Mouse (Mus musculus) adrenal gland, postnatal 25 days (tissue): ENCODE measurements at regions not wholly inside any gene's neighbourhood (a gene's known extent, or its start where the extent isn't known, plus 50 kb on each side); places are given as distances from the start of the nearest gene placed in this dataset.
"Not testable (repeated sequence)": the region's sequence is repeated elsewhere in the genome, so short reads cannot be mapped to it uniquely, and the experiment has no call there.

Source experiments
- DNase-seq: peaks from one replicate; pipeline ENCODE4 v3.0.0; 2021; ENCODE audit warnings: mixed read lengths

DNA sequence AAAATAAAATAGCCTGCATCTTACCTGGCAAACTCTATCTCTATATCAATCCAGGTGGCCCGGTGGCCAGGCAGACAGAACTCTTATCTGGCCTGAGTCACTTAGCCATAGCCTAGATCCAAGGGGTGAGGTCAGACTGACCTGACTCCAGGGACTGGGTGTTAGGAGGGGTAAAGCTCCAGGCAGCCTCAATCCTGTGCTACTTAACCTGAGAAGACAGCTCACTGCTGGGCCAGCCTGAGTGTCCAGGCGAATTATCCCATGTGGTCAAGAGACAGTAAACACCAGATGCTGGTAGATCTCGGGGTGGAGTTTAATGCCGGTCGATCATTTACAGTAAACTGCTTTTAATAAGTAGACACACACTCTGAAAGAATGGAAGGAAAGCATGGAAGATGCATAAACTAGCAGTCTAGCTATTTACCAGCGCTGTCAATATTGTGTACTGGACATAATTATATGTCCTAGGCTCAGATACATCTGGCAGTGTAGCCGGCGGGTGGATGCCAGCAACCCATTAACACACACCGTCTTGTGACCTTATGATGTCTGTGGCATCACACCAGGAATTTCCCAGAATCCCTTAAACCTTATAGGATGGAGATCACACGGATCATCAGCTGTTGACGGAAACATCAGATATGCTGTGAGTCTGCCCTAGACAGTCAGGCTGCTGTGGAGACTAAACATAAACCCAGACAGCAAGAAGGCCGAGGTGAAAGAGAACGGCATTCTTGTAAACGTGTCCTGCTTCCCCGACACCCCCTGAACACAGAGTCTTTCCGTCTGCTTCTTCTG lies 153.9 kb upstream of the Ubl3 start:
- DNase-seq, result no peak

DNA sequence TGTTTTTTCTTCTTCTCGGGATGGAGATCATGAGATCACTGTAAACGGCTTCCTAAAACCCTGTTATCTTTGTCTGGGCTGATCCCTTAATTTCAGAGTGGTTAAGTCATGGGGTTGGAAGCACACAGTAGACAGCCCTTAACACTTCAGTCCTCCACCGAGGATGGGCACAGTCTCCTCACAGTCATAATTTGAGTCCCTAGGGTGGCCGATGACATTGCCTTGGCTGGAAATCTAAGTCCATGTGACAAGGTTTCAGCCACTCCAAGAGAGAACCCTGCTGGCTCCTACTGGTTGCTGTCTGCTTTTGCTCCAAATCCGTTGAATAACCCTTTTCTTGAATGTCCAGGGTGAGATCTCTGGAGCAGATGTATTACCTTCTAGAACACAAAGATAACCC lies 152.2 kb upstream of the Ubl3 start:
- DNase-seq, result no peak

DNA sequence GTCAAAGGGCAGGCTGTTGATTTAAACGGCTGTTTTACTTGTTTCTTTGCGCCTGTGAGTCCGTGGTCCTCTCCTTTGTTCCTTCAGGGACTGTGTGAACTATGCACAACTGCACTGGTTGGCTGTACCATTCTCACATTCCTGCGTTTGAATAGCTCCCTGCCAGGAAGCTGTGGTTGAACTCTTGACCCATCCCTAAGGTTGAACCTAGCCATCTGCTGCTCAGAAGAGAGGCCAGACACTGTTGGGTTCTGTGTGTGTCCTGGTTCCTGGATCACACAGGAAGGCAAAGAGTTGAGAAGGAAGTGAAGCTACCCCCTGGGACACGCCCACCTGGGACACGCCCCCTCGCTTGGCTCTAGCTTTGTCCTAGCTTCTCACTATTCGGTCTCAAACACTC lies 149.3 kb upstream of the Ubl3 start:
- DNase-seq, result no peak

DNA sequence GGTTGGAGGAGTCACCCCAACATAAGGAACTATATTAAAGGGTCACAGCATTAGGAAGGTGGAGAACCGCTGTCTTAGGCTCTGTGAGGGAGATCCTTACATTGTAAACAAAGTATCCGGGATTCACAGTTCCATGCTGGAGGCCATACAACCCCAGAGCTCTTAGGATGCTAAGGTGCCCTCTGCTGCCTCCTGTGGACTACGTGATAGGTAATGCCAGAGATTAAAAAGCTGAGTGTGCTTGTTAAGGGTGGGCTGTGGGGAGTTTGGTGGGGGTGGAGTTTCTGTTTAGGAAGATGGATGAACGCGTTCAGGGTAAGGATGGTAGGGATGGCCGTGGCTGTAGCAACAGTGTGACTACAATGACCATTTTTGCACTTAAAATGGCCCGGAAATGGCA lies 148.4 kb upstream of the Ubl3 start:
- DNase-seq, result no peak

DNA sequence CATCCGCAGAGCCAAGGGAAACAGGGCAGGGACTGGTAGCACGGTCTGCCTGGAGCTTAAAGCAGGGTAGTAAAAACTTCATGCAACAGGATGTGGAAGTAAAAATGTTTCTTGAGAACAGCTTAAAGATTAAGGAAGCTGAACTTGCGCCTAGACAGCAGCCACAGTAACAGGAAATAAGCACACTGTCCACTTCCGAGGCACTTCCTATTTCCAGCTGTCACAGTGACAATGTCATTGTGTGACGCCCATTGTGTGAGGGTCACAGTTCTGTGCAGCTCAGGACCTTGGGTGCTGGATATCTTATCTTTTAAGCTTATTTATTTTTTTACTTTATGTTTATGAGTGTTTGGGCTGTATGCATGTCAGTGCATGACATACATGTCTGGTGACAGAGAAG lies 147.7 kb upstream of the Ubl3 start:
- DNase-seq, result no peak

DNA sequence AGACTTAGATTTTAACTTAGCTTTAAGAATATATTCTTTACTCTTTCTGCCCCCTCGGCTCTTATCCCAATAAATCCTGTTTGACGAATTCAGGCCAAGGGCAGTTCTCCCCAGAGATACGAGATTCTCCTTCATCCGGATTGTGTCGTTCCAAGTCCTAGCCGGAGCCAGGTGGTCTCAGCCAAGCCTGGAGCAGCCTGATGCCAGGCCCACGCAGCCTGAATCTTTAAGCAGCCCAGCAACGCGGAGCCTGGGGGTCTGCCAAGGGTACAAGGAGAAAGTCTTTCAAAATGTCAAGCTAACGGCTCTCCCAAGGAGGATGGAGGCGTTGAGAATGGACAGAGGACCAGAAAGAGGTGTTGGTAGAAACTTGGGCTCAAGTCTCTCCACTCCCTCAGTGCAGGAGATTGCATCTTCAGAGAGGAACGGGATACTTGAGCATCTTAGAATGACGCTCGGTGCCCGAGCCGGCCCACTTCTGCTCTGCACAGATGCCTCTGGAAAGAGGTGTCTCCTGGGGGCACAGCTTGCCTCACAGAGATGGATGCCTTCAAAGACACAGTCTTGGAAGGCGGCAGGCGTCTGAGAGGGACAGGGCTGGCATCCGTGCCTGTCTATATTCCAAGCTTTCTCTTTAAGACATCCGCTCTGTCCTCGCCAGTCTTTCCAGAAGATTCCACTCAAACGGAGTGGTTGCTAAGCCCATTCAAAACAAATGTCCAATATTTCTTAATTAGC lies 145.2 kb upstream of the Ubl3 start:
- no peak for DNase-seq

DNA sequence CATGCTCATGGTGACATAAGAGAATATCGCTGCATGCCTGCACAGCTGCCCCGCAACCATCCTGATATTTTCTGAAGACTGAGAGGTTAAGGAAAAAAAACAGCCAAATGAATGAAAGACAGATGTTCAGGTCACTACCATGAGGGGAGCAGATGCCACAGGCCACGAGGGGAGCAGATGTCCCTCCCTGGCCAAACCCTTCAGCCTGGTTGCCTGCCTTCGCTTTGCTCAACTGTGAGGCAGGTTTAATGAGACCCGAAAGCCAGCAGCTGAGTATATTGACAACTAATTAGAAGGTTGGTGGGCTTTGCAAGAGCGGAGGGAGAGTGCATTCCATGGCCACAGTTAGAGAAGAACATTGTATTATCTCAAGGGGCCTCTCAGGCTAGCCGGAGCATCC lies 141.8 kb upstream of the Ubl3 start:
- DNase-seq, result no peak

DNA sequence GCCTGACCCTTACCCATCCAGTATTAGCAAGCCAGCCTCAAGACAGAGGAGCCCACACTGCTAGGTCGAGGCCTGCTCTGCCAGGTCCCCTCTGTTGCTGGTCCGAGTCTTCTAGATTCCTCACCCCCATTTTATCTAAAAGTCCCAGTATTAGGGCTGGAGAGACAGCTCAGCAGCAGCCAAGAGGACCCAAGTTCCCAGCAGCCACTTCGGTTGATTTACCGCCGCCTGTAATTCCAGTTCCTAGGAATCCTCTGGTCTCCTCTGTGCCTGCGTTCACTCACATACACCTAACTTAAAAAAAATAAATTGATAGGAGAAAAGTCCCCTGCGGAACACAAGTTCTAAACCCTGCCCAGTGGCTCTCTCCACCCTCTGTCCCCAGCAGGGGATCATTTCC lies 138.9 kb upstream of the Ubl3 start:
- DNase-seq, result no peak

DNA sequence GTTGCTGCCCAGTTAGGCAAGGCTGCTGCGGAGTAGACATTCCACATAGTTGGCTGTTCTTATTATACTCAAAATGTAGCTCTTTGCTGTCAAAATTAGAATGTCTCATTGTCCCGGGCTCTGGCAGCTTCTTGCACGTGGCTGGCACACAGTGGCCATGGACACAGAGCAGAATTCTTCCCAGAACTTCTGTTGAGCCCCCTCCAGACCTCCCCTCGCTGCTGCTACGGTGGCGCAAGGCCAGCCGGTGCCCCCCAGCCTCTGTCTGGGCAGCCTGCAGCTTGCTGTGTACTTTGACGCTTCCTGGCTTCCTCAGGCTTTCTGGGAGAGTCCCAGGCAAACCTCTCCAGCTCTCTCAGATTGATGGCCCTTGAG lies 138.2 kb upstream of the Ubl3 start:
- DNase-seq, result no peak

DNA sequence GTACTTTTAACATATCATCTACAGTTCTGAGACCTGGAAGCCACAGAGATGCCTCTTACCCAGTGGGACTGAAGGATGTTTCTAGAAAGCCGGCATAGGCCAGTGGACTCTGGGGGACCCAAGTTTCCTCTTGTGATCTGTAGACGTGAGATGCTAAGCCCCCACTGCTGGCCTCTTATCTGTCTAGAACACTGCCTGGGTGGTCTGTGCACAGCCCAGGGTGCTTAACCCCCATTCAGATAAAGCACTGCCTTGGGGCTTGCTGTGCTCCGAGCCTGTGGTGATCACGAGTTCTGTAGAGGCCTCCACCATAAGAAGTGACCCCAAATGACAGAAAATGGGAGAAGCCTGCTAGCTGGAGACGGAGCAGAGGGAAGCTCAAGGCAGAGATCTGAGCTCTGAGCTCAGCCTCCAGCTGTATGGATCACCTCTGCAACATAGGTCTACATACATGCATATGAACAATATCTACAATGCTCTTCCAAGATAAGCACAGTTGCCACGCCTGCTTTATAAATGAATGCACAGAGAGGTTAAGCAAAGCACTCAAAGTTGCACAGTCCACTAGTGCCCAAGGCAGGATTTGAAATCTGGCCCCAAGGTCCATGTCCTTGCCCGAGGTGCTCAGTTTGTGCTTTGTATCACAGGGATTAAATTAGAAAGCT lies 137.7 kb upstream of the Ubl3 start:
- DNase-seq, result no peak

DNA sequence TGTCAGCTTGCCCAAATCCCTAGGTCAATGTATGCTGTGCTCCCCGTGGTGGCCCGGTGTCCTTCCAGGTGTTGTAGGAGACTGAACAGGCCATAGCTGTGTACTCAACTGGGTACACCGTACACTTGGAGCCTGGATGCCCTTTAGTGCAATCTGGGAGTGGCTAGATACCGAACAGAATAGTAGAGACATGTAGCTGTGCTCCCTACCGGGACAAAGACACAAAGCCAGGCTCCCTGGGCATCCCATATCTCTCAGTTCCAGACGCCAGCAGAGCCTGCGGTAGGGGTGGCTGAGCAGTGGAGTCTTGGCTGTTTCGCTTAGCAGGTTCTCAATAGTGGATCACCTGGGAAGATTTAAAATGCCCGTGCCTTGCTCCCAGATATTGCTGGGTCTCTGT lies 136.7 kb upstream of the Ubl3 start:
- DNase-seq, result no peak

DNA sequence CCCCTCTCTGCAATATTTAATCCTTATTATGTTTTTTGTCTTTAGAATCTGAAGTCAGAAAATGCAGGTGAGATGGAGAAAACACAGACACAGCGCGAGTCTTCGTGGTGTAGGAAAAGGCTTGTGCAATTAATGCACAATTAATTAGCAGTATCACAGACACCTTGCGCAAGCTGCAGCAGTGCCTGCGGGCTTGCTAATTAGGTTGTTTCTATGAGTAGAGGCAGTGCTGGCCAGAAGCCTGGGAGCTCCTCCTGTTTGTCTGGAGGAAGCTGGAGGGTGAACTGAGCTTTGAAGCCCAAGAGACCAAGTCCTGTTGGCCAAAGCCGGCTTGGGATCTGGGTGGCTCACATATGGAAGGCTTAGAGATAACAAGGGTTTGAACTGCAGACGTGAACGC lies 135.9 kb upstream of the Ubl3 start:
- no peak for DNase-seq

DNA sequence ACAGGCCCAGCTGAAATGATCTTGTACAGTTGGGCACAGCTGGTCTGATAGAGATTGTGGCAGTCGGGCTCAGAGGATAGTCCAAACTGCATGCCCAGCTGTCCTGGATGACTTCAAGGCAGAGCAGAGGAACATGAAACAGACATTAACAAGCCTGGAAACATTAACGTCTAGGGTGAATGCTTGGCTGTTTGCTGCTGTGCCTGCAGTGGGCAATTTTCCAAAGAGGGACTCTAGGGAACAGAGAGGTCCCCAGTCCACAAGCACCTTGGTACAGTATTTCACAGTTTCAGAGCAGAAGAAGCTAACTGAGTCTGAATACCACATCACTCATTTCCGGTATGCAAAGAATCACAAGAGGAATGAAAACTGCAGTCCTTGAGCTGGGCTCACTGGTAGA lies 135.2 kb upstream of the Ubl3 start:
- no peak for DNase-seq

DNA sequence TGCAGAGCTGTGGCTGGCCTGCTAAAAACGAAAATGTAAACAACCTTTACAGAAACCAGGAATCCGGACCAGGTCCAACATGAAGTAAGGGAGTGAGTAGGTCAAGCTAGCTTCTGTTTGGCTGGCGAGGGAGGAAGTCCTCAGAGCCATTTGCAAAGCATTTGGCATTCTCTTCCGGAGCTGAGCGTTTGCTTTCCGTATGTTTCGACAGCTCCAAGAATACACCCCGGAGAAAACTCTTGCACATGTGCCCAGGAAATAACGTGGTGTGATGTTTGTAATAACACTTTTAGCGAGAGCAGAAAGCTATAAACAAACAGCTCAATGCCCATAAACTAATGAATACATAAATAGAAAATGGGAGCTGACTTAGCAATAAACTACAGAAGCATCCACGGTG lies 131.6 kb upstream of the Ubl3 start:
- no peak for DNase-seq

DNA sequence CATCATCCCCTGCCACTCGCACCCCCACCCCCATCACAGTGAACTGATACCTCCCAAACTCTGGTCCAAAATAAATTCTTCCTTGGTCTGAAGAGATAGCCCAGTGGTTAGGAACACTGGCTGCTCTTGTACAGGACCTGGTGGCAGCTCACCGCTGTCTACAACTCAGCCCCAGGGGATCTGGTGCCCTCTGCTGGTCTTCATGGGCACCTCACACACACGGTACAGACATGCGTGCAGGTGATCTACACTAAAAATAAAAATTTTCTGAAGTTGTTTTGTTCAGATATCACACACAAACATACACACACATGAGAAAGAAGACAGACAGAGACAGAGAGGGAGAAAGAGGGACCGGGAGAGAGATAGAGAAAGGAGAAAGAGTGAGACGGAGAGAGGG lies 130.0 kb upstream of the Ubl3 start:
- DNase-seq, result no peak

DNA sequence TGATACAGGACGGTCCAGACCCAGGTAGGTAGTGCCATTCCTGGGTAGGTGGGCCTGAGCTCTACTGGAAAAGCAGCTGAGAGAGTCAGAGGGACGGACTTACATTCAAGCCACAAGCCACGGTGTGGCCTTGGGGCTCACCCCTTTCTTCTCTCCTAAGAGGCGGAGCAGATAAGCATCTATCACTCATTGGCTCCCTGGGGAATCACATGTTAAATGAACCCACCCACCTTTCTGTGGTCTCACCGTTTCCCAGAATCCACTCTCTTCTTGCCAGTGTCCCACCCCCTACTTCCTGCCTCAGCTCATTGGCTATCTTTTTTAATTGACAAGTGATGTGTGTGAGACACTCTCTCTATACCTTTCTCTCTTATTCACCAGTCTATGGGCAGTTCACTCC lies 127.8 kb upstream of the Ubl3 start:
- no peak for DNase-seq

DNA sequence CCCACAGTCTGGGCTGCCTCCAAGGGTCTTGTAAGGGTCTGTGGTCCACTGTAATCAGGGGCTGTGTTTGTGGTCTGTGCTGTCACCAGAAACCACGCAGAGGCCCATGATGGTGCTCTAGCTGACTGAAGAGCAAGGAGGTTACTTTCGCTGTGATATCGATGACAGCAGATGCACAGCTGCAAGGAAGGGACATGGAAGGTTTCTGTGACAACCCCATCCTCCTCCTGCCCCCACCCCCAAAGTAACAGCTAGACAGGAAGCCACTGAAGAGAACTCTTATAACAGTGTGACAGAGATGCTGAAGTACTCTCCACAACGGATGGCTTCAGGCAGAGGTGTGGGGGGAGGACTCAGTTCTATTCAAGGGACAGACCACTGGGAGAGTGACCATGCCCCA lies 127.0 kb upstream of the Ubl3 start:
- no peak for DNase-seq

DNA sequence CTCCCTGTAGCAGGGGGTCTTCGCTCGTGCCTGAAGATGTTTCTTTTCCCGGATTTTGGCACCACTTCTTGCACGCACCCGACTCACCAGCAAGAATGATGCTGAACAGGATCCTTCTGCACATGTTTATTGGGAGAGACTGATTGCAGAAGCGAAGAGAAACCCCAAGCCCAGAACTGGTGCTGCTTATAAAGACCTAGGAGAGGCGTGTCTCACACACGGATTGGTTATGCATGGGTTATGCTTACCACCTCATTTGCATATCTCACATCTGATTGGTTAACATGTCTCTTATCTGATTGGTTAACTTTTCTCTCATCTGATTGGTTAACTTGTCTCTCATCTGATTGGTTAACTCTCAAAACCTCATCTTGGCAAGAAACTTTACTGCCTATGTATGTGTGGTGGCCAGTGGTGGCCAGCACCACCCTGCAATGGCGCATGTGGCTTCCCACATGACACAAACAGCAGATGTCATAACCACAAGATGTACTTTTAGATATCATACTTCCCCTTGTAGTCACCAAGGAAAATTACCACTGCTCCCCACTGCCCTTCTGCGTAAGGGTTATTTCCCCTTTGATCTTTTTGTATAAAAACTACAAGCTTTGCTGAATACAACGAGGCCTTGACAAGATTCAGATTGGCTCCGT lies 125.8 kb upstream of the Ubl3 start:
- not testable (repeated sequence) for DNase-seq

DNA sequence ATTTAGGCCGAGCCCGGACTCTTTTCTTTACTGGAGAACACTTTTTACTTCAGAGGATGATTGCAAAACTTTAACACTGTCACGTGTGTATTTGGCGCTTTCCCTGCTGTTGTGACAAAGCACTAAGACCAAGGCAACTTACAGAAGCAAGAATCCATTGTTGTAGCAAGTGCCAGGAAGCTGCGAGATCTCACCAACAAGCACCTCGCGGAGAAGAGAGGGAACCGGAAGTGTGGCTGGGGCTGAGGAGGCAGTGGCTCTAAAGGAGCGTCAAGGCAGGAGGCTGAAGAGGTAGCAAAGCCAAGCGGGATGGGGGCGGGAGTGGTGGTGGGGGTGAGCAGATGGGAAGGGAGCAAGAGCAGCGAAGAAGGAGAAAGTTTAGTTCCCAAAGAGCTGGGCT lies 121.7 kb upstream of the Ubl3 start:
- no peak for DNase-seq

DNA sequence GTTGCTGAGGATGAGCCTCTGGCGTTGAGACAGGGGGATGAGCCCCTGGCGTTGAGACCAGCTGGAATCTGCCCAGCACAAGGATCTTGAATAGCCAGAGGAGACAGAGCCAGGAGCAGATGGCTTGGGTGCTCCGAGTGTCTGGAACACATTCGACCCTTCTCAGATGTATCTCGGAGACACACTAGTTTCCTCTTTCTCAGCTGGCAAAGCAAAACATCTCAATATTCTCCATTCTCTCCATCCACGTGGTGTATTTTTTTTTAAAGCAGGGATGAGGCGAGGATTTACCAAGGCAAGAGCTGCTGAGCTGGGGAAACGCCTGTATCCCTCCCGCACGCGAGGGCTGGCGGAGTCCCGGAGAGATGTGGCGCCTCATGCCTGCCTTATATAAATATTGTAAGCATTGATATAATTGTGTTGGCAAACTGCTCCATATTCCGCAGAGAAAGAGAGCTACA lies 109.7 kb upstream of the Ubl3 start:
- DNase-seq, result no peak

DNA sequence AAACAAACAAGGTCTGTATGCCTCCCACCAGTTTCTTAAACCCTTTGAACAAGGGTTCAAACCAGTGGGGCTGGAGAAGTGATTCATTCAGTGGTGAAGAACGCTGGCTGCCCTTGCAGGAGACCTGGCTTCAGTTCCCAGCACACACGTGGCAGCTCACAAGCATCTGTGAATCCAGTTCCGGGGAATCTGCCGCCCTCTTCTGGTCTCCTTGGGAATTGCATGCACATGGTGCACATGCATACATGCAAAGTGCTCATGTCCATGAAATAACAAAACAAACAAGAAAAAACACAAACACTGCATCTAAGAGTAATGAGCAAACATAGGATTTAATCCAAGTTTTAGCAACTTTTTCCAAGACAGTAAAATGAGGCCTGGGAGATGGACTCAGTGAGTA lies 108.5 kb upstream of the Ubl3 start:
- DNase-seq, result no peak

DNA sequence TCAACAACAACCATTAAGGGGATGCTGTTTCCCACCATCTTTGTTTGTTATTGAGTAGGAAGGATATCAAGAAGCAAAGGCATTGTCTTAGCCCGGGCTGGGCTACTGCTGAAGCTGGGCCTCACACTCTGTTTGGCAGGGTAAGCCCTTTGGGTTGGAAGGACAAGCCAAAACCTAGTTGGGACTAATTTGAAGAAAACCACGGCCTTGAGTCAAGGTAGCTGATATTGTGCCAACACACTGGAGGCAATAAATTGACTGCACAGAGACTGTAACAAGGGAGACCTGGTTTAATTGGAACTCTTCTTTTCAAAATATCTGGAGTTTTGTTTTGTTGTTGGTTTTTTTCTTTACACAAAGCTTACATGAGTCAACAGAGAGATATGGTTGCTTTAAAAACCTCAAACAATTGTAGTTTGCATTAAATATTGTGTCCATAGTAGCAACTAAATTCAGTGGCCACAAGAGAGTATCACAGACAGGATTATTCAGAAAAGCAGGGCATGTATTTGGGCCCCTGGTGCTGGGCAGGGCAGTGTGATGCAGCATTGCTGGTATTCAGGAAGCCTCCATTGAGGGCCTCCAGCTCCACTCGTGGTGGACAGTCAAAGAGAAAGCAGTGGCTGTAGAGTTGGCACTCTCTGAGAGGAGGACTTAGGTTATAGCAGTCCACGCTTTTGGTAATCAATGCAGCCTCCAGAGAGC lies 105.5 kb upstream of the Ubl3 start:
- DNase-seq, result peak; percentile 31
